Mouse (Mus musculus) E14TG2a.4 (cell line): ENCODE data around the gene Ccdc65.

ENCODE experiments used
- CTCF ChIP-seq: conservative IDR thresholded peaks from 2 replicates; pipeline ENCODE4 v1.5.1; 2014; ENCODE audit warnings: low read length
- NANOG ChIP-seq: IDR thresholded peaks from 2 replicates; pipeline ENCODE4 v1.6.1; 2014; ENCODE audit warnings: borderline replicate concordance, low read length, mixed read lengths
- POU5F1 ChIP-seq: IDR thresholded peaks from 2 replicates; pipeline ENCODE4 v1.6.1; 2014; ENCODE audit warnings: low read length, borderline replicate concordance

DNA sequence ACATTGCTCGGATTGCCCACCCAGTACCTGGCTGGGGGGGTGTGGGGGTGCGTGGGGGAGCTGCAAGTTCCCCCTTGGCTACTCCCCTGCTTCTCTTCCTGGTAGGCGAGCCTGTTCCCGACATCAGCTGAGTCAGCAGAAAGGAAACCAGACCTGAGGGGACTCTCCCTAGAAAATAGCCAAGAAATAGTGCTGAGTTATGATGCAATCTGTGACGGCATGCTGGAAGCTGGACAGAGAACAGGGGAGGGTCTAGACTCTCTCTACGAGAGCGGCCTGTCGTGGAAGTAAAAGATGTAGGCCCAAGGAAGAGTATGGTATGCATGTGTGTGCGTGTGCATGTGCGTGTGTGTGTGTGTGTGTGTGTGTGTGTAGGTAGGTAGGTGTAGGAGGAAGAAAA is 24.8 kb upstream of the Ccdc65 start:
- TF ChIP-seq CTCF (no peak), NANOG (no peak), POU5F1 (no peak)
